Comparison of ENCODE assay signal across 16 mouse cellular contexts in genomic region chr7:92040785-92041411, GRCm38 (mm10).
DNase-seq lines count a peak whose midpoint lies in the region; ATAC-seq and TF ChIP-seq lines count a peak whose summit lies in the region.
"Had no signal": no experiment of that assay in that cellular context is flagged by ENCODE, and none has a peak within 500 bp of the region (broad histone marks: within the 10 kb centered on the region; RNA-seq: fewer than 3 reads in every experiment).

No protein-coding gene starts in this region.

- no peaks in the 10 kb centered on the region for H3K27me3 ChIP-seq in forebrain, embryonic 14.5 days (replicated peaks; ENCODE audit: control insufficient read depth, insufficient read depth, low read length)
- no peaks in the 10 kb centered on the region for H3K27me3 ChIP-seq in midbrain, embryonic 16.5 days (ENCODE audit: control insufficient read depth, insufficient read depth, low read depth, low read length)
- H3K27me3 ChIP-seq: embryonic facial prominence, embryonic 13.5 days; limb, embryonic 13.5 days; lung, embryonic 15.5 days; neural tube, embryonic 12.5 days had no signal

- no peaks in the 10 kb centered on the region for H3K9me3 ChIP-seq in forebrain, embryonic 14.5 days (replicated peaks; ENCODE audit: control insufficient read depth, low read length)
- no peaks in the 10 kb centered on the region for H3K9me3 ChIP-seq in midbrain, embryonic 16.5 days (replicated peaks; ENCODE audit: control insufficient read depth, low read length, poor library complexity, severe bottlenecking)
- H3K9me3 ChIP-seq: embryonic facial prominence, embryonic 13.5 days; limb, embryonic 13.5 days; lung, embryonic 15.5 days; neural tube, embryonic 12.5 days had no signal

- WGBS in forebrain, embryonic 14.5 days = 64% methylated on average over 2 of the region's 2 CpGs
- 54% methylated on average over 2 of the region's 2 CpGs for WGBS in midbrain, embryonic 16.5 days

- H3K9ac ChIP-seq in forebrain, embryonic 14.5 days (ENCODE audit: low read length) = no peak overlapping the region
- H3K9ac ChIP-seq in midbrain, embryonic 16.5 days (ENCODE audit: low read depth, low read length) = no peak overlapping the region
- H3K9ac ChIP-seq: embryonic facial prominence, embryonic 13.5 days; limb, embryonic 13.5 days; liver, embryonic 14.5 days; lung, embryonic 15.5 days; neural tube, embryonic 12.5 days had no signal

- H3K4me2 ChIP-seq in forebrain, embryonic 14.5 days (ENCODE audit: low read length) = no peak overlapping the region
- H3K4me2 ChIP-seq in midbrain, embryonic 16.5 days (ENCODE audit: low read length) = no peak overlapping the region
- H3K4me2 ChIP-seq: embryonic facial prominence, embryonic 13.5 days; limb, embryonic 13.5 days; lung, embryonic 15.5 days; neural tube, embryonic 12.5 days had no signal

- TF ChIP-seq CTCF in layer of hippocampus, adult 2 months (conservative IDR thresholded peaks at IDR 0.05) = no peak

- peak; percentile 91 for ATAC-seq in forebrain, embryonic 14.5 days
- peak; percentile 91 for ATAC-seq in midbrain, embryonic 16.5 days

- H3K4me3 ChIP-seq in layer of hippocampus, adult 2 months = no peak overlapping the region
- H3K4me3 ChIP-seq in forebrain, embryonic 14.5 days (ENCODE audit: low read depth, low read length) = no peak overlapping the region
- no peak overlapping the region for H3K4me3 ChIP-seq in midbrain, embryonic 16.5 days (ENCODE audit: low read depth, low read length)
- H3K4me3 ChIP-seq: embryonic facial prominence, embryonic 13.5 days; limb, embryonic 13.5 days; lung, embryonic 15.5 days; neural tube, embryonic 12.5 days had no signal

- no peaks in the 10 kb centered on the region for H3K36me3 ChIP-seq in forebrain, embryonic 14.5 days (ENCODE audit: control insufficient read depth, insufficient read depth, low read length)
- no peaks in the 10 kb centered on the region for H3K36me3 ChIP-seq in midbrain, embryonic 16.5 days (ENCODE audit: control insufficient read depth, insufficient read depth, low read length)
- H3K36me3 ChIP-seq: embryonic facial prominence, embryonic 13.5 days; limb, embryonic 13.5 days; lung, embryonic 15.5 days; neural tube, embryonic 12.5 days had no signal

- H3K27ac ChIP-seq in layer of hippocampus, adult 2 months = peak overlapping the region; percentile 3; the same call in 1 of the 2 replicates
- peak overlapping the region; percentile 60; the same call in 1 of the 2 replicates for H3K27ac ChIP-seq in forebrain, embryonic 14.5 days (ENCODE audit: low read depth, low read length)
- H3K27ac ChIP-seq in midbrain, embryonic 16.5 days (ENCODE audit: low read length) = peak overlapping the region; percentile 58; the same call in 1 of the 2 replicates
- H3K27ac ChIP-seq: embryonic facial prominence, embryonic 13.5 days; limb, embryonic 13.5 days; liver, embryonic 14.5 days; lung, embryonic 15.5 days; neural tube, embryonic 12.5 days; stomach, postnatal 0 days had no signal

- no peak for DNase-seq in layer of hippocampus, adult 2 months (ENCODE audit: low spot score in 2 of 2)
- DNase-seq in layer of hippocampus, adult 9-10 months (ENCODE audit: low spot score) = no peak
- DNase-seq in brain, embryonic 18.5 days (ENCODE audit: low read depth, low spot score) = peak; percentile 32
- peak; percentile 79 for DNase-seq in forebrain, embryonic 14.5 days (ENCODE audit: low spot score)
- no peak for DNase-seq in right cerebral cortex, adult 2 months (ENCODE audit: low spot score in 2 of 2)
- DNase-seq in embryo, embryonic 11 days = no peak
- DNase-seq: cerebellum, adult 9-10 months; kidney, adult 11 months; right cerebral cortex, postnatal 4 days had no signal

- H3K4me1 ChIP-seq in forebrain, embryonic 14.5 days (ENCODE audit: control insufficient read depth, insufficient read depth, low read length) = no peaks in the 10 kb centered on the region
- H3K4me1 ChIP-seq in midbrain, embryonic 16.5 days (ENCODE audit: control insufficient read depth, insufficient read depth, low read length) = peaks cover 4% of the 10 kb centered on the region
- H3K4me1 ChIP-seq: embryonic facial prominence, embryonic 13.5 days; limb, embryonic 13.5 days; lung, embryonic 15.5 days had no signal

Comparison
In these comparisons a context has a peak if more than half of its experiments do, and no peak if none do; other contexts are left out.
1. DNase-seq: peak in brain, embryonic 18.5 days (single experiment) and forebrain, embryonic 14.5 days (single experiment); none in layer of hippocampus, adult 2 months (0 of 2), layer of hippocampus, adult 9-10 months (single experiment), right cerebral cortex, adult 2 months (0 of 2) and embryo, embryonic 11 days (single experiment).
2. H3K27ac ChIP-seq: peak in every context shown above with its lines; median percentile 60 in forebrain, embryonic 14.5 days; 58 in midbrain, embryonic 16.5 days; 3 in layer of hippocampus, adult 2 months.